Mouse (Mus musculus): ENCODE measurements at regions not wholly inside any gene's neighbourhood (a gene's known extent, or its start where the extent isn't known, plus 50 kb on each side); places are given as distances from the start of the nearest gene placed in this dataset.

- DNase-seq, result no peak
These were observed 302.5 kb upstream of the 4931429L15Rik start for GRCm38 (mm10) chr9:46622255-46622654.

DNA sequence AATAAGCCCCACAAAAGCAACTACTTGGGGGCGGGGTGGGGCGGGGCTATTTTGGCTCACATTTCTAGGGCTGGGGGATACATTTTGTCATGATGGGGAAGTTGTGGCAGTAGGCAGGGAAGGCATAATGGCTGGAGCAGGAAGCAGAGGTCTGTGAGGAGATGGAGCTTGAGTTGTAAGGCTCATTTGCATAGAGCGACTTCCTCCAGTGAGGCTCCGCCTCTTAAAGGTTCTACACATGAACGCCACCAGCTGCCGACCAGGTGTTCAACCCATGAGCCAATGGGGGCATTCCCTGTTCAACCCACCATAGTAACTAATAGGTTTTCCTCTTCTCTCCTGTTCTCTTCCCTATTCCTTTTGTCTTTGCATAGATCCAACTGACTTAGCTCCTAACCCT lies 302.1 kb upstream of the 4931429L15Rik start:
- DNase-seq, result no peak

DNA sequence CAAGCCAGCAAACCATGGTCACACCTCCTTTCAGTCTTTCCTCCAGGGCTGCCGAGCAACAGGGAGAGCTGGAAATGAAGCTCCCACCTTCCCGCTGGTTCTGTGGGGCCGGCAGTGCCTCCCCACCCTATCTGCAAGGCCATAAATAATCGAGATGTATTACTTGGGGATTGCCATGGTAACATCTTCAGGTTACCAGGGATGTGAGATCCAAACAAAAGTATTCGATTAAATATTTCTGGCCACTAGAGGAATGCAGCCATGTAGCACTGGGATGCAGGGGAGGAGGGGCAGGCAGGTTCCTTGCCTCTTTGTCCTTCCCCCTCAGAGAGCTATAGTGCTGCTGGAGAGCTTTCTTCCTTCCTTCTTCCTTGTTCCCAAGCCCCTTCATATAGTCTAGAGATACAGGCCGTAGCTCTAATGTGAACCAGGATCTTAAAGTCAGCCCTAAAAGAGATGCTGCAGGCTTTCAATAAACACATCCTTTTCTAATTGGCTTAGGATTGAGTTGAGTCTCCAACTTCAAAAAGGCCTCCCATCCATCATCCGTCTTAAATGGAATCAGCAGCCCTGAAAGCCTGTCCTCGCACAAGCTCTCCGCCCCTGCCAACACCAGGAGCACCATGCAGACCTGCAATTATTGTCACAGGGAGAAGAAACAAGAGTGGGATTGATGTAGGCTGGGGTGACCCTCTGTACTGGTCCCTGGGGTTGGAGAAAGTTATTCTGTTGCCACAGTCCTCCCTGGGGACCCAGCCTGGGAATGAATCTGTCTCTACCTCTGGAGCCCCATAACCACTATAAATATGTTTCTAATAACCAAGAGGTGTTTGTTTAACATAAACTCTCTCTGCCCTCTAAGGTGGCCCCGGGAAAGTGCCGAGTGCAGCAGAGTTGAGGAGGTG lies 290.6 kb upstream of the 4931429L15Rik start:
- peak; percentile 7 for DNase-seq

DNA sequence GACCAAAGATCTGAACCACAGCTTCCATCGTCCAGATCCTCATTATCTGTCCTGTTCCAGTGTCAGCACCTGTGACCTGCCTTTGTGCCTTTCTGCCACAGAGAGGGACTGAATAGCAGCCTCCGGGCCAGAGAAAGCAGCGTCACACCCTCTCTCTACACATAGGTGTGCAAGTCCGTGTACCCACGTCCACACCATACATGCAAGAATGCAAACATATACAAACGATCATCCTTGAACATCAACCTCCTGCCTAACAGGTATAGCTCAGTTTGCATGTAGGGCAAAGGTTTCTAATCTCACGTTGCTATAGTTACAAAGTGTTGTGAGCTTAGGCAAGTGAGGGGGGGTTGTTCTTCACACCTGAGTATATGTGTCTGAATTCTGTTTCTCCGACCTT lies 288.9 kb upstream of the 4931429L15Rik start:
- DNase-seq, result no peak

DNA sequence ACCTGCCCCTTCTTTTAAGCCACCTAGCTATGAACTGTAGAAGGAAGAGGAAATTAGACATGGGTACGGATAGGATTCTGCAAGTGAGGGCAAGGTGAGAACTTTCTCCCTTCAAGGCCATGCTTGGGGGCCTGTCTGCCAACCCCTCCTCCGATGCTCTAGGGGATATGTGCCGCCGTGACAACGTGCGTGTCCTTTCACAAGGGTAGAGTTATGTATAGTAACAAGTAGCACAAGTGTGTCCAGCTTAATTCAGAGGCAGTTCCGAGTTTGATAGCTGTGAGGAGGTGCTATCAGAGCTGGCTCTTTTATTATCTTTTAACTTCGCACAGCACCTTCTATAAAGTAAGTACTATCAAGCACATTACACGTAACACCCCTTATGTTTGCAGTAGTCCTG lies 281.0 kb upstream of the 4931429L15Rik start:
- DNase-seq, result no peak

- DNase-seq, result peak; percentile 52
These were observed 280.3 kb upstream of the 4931429L15Rik start for GRCm38 (mm10) chr9:46599931-46600708.

DNA sequence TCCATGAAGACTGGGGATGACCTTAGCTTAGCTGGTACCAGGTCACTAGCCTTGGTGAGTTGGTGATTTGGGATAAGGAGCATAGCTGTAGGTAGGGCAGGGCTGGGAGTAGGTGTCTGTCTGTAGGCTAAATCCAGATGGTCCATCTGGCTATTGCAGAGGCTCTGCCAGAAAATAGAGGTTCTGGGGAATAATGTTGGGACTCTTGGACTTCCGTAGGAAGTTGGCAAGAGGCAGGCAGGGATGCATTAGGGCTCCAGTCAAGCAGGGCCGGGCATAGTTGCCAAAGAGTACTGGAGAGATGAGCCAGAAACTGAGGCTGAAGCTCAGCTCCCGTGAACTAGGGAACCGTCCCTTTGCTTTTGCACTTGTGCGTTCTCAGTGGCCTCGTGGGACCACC lies 278.7 kb upstream of the 4931429L15Rik start:
- DNase-seq, result no peak

- DNase-seq, result no peak
These were observed 273.7 kb upstream of the 4931429L15Rik start for GRCm38 (mm10) chr9:46593444-46593843.

GRCm38 (mm10) chr9:46592908-46593307 lies 273.1 kb upstream of the 4931429L15Rik start:
- DNase-seq, result no peak

DNA sequence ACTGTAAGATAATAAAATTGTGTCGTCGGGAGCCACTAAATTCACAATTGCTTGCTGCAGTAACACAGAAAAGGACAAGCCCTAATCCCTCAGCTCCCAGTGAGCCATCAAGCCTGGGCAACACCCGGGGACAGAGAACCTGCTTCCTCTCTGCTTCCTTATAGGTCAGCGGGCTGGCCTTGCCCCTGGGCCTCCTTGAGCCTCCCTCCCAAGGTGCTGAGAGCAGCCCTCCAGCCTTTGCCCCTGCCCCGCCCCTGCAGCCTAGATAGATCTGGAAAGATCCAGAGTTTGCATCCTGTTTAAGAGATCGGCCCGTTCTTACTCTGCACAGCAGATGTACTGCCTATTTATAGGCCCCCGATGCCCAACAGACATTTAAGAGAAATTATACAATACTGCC lies 267.0 kb upstream of the 4931429L15Rik start:
- no peak for DNase-seq

GRCm38 (mm10) chr9:46581844-46582243 lies 262.1 kb upstream of the 4931429L15Rik start:
- no peak for DNase-seq

GRCm38 (mm10) chr9:46562301-46562700 lies 242.5 kb upstream of the 4931429L15Rik start:
- no peak for DNase-seq

DNA sequence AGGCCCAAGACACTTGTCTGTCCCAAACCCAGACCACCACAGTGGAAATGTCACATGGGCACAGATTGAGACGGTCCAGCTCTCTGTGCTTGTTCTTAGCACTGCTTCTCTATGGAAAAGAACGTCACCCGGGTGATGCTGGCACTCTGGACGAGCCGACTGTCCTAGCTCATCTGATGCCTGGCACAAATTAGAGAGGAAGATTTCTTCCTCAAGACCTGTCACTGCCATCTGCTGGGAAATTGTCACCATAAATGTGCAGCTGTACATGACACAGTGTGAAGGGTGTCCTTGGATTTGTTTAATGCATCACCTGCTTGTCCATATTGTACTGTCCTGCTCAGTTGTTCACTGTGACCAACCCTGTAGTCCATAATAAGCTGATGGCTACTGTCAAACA lies 238.7 kb upstream of the 4931429L15Rik start:
- DNase-seq, result no peak

DNA sequence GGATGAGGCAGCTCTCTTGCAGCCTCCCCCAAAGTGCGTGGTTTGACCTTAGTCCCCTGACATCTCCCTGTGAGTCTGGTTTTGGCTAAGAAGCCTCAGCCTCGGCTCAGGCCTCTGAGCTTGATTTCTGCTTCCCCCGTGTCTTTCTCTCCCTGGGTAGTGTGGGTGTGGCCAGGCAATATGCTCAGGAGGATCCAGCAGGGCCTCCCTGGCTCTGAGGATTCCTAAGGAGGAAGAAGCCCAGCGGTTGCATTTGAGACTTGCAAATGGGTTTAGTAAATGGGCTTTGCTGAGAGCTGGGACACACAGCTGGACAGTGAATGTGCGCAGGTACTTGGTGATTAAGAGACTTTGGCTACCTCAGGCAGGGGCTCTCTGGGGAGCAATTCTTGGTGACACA lies 238.0 kb upstream of the 4931429L15Rik start:
- DNase-seq, result no peak

- no peak for DNase-seq
These were observed 235.4 kb upstream of the 4931429L15Rik start for GRCm38 (mm10) chr9:46555156-46555555.

- no peak for DNase-seq
These were observed 234.9 kb upstream of the 4931429L15Rik start for GRCm38 (mm10) chr9:46554586-46555152.

- DNase-seq, result no peak
These were observed 229.6 kb upstream of the 4931429L15Rik start for GRCm38 (mm10) chr9:46549416-46549815.

GRCm38 (mm10) chr9:46544326-46544725 lies 224.5 kb upstream of the 4931429L15Rik start:
- no peak for DNase-seq

DNA sequence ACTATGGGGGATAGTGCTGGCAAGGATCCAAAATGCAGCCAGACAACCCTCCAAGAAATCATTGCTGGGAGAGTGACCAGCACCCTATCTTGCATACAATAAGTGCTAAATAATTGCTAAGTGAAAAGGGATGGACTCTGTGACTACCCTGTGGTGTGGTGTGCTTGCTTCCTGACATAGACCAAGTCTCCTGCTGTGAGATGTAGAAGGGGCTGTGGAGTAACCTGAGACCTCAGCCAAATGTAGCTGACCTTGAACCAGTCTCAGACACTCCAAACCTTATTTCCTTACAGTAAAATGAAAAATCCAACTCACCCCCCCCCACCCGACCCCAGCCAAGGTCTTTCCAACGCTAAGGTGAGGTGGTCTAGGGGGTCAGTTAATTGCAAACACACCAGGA lies 221.2 kb upstream of the 4931429L15Rik start:
- DNase-seq, result no peak

GRCm38 (mm10) chr9:46538616-46539015 lies 218.8 kb upstream of the 4931429L15Rik start:
- no peak for DNase-seq

DNA sequence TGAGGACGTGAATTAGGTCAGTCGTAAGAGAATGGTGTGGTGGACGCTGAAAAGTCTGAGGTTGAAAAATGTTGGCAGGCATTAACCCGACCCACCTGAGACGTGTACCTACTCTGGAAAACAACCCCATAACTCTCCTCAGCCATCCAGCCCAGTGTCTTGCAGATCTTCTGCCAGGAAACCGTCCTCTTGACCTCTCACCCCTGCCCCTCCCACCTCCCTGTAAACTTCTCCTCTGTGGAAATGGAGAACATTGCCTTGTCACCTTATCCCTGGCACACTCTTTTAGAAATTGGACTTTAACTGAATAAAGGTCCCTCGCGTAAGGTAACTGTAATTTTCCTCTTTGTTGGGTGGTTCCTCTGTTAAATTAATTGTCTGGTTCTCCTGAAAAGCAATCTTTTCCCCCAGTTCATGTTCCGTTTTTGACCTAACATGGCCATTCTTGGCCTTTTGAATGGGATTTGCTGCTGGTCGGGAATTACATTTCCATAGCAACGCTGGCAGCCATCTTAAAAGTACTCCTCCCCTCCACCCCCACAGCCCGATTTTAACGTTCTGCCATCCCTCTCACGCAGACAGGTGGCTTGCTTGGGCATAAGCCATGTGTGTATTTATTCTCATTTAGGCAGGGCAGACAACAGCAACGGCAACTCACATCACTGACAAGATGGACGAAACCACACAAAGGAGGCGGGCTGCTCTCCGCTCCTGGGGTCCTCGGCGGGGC lies 196.8 kb upstream of the 4931429L15Rik start:
- DNase-seq, result no peak
